Mouse (Mus musculus): ENCODE data around the gene Rtn4r. TPM values are rescaled to one million over a fixed set of nuclear protein-coding genes. Genes with fewer than 3 reads are reported as not detected.

Gene Rtn4r
- total RNA-seq (2021) = 1 to 10 TPM; 9.1 to 9.9 TPM

GRCm38 (mm10) chr16:18127241-18127861 is at the start of gene Rtn4r:
Rtn4r (plus strand) TSS chr16:18127642.
- intact Hi-C loops (cut with DNase I) = no loop called here
- DNase-seq (ENCODE audit: low spot score) = no peak

GRCm38 (mm10) chr16:18078314-18079015 is 49.0 kb upstream of the Rtn4r start:
- intact Hi-C loops (cut with DNase I) = no loop called here
- DNase-seq (ENCODE audit: low spot score) = no peak

DNA sequence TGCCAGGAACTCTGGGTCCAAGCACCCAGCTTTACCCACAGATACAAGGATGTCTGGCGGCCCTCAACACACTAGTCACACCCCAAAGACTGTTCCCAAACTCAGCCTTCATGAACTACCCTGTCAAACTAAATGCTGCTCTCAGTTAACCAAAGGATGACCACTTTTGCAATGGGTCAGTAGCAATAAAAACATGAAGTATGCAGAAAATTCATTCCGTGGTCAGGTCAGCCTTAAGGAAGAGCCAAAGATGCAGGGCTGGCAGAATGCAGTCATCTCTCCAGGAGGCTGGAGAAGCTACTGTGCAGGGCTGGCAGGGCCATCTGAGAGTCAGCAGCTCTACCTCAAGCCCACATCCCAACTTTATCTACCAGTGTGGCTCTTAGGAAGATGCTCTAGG is 48.1 kb upstream of the Rtn4r start:
- intact Hi-C loops (cut with DNase I) = no loop called here
- no peak for DNase-seq (ENCODE audit: low spot score)

DNA sequence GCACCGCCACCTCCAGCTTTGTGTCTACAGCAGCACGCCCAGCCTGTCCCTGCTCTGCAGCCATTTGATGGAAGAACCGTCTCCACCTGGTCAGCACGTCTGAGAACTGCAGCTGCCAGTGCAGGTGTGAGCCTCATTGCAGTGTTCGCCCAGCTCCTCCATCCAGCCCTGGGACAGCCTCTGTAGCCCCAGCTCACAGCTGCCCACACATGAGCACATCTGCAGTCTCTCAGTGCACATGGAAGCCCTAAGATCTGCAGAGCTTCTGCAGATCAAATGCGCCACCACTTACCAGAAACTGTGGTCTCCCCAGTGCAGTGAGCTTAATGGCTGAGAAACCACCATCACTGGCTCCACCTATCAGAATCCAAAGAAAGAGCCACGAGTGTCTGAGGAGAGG is 47.3 kb upstream of the Rtn4r start:
- intact Hi-C loops (cut with DNase I) = no loop called here
- DNase-seq (ENCODE audit: low spot score) = no peak

DNA sequence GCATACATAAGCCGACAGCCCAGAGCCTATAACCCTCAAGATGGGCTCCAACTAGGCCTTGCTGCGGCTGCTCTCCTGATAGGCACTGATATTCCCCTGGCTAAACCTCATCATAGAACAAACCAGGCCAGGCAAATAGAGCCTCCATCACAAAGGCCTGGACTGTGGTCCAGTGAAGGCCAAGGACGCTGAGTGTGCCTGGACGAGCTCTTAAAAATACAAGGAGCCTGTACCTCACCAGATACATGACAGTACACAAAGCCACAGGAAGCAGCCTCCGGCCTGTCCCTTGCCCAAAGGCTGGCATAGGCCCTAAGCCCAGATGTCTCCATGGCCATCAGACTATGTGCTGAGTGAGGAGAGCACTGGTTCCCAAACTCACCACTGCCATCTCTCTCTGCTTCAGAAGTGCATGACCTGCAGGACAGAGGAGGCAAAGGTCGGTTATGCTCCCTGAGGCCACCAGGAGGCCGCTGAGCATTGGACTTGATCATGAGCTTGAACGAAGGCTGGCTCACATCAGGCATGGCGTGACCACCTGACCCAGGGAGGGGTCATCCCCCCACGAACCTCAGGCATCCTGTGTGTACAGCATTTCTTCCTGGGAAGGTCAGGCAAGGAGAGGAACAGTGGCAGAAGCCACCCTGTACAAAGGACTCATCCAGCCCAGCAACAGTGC is 46.2 kb upstream of the Rtn4r start:
- DNase-seq (ENCODE audit: low spot score) = no peak
- intact Hi-C loops (cut with DNase I) = no loop called here

DNA sequence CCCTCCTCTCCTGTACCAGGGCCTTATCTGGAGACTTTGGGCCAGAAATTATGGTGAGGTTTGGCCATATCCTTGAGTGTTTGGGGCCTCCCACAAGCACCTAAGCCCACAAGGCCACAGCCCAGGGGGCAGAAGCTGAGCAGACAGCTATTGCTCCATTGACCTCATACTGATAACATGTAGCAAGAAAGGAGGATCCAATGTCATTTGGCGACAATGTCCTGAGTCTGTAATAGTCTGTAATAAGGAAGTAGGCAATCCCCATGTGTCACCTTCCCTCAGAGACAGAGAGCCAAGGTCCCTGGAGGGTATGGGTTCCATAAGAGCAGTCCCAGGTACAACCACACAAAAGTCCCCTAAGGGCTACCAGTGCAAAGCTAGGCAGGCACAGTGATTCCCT is 45.2 kb upstream of the Rtn4r start:
- intact Hi-C loops (cut with DNase I) = no loop called here
- no peak for DNase-seq (ENCODE audit: low spot score)

DNA sequence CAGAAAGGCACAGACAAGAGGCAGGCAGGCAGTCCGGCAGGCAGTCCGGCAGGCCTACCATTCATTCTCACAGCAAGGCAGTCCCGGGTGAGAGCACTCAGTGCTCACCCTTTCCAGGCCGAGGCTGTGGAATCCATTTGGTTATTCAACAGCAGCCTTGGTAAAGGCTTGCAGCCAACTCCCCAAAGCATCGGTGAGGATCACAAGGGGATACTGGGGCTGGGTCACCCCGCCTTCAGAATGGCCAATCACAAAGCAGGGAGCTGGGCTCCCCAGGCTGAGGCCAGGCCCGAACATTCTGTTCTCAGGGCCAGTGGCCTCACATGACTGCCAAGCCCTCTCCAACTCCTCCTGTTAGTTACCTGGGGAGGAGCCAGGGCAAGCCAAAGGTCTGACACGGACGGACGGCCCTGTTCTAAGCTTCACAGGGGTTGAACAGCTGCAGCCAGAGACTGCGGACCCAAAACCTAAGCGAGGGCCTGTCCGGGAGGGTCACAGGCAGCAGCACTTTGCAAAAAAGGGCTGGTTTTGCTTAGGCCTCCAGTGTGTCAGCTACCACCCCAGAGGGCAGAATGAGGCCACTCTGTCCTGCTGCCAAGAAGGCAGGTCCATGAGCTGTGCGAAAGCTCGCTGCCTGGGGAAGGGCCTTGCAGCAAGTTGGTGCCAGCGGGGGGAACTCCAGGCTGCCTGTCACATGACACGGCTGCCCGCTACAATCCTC is 44.1 kb upstream of the Rtn4r start:
- intact Hi-C loops (cut with DNase I) = no loop called here
- peak; percentile 65 for DNase-seq (ENCODE audit: low spot score)

DNA sequence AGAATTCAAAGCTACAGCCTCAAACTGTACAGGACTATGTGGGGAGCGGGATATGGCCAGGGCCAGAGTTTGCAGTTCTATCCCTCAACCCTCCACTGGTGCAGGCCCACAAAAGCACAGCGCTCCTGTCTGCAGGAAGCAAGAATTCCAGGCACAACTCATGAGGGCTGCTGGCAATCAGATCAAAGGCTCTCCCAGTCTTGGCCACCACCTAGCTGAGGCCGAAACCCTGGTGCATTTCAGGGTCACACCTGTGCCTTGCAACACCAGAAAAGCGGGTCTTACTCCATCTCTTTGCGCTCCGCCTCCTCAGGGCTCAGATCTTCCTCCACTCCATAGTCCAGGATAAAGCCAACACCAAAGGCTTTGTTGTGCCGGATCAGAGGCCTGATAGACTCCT is 43.2 kb upstream of the Rtn4r start:
- no peak for DNase-seq (ENCODE audit: low spot score)
- intact Hi-C loops (cut with DNase I) = no loop called here

GRCm38 (mm10) chr16:18087101-18087500 is 40.3 kb upstream of the Rtn4r start:
- intact Hi-C loops (cut with DNase I) = no loop called here
- no peak for DNase-seq (ENCODE audit: low spot score)

DNA sequence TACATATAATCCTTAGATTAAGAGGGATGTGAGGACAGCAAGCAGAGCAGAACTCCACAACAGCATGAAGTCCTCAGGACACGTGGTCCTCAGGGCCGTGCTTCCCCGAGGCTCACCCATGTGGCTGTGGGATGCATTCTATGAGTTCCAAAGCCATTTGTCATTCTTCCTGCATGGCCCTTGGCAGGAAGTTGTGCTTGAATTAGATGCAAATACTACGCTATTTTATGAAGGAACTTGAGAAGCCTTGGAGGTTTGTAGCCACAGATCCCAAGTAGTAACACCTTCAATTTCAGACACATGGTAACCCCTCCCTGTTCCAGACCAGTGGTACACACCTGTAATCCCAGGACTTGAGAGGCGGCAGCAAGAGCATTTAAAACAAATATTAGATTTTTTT is 31.1 kb upstream of the Rtn4r start:
- DNase-seq (ENCODE audit: low spot score) = no peak

DNA sequence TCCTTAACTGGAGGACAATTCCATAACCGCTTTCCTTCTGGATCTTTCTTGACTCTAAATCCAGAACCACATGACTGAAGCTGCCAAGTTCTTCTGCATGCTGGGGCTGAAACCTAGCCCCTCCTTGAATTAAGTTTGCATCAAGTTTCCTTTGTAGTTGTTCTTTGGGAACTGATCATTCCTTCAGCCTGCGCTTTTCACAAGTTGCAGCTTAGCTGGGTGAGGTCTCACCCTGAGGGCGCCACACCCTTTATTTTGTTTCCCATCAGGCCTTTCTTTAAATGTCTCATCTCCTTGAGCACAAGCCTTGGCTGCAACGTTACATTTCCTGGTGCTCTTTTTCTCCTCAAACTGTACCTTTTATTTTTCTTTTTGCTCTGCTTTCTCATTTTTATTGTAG is 24.6 kb upstream of the Rtn4r start:
- intact Hi-C loops (cut with DNase I) = no loop called here
- no peak for DNase-seq (ENCODE audit: low spot score)

More for the DNA sequence above, 31.1 kb upstream of the Rtn4r start:
- intact Hi-C loops (cut with DNase I) = no loop called here

DNA sequence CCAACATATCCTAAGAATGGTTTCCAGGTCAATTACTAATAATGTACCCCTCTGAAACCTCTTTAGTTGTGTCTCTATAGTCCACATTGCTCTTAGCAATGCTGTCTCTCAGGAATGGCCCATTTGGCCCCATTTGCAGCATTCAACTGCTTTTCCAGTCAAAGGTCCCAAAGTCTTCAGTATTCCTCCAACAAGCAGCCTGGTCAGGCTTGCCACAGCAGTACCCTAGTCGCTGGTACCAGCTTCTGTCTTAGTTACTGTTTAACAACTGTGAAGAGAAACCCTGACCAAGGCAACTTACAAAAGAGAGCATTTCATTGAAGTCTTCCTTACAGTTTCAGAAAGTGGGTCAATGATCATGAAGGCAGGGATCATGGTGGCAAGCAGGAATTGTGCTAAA is 24.1 kb upstream of the Rtn4r start:
- intact Hi-C loops (cut with DNase I) = no loop called here
- no peak for DNase-seq (ENCODE audit: low spot score)

DNA sequence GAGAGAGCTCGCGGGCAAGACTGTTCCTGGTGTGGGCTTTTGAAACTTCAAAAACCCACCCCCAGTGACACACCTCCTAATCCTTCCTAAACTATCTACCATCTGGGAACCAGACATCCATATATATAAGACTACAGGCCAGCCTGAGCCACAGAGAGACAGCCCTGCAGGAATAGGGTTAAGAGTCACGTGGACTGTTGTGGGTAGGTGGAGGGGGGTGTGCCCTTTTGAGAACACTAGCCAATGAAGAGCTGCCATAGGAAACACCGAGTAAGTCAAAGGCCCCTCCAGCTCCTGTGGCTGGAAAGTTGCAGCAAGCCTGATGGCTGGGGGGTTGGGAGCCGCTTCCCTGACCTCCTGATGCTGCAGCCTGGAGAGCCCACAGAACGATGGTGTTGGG is 23.6 kb upstream of the Rtn4r start:
- intact Hi-C loops (cut with DNase I) = no loop called here

GRCm38 (mm10) chr16:18108221-18108966 is 19.0 kb upstream of the Rtn4r start:
- intact Hi-C loops (cut with DNase I) = loop anchor here (1.0 kb wide), 2 partner anchors 65 to 103 kb away; no protein-coding TSS in a partner anchor
- DNase-seq (ENCODE audit: low spot score) = no peak

More for the DNA sequence above, 23.6 kb upstream of the Rtn4r start:
- DNase-seq (ENCODE audit: low spot score) = no peak

- intact Hi-C loops (cut with DNase I) = no loop called here
- DNase-seq (ENCODE audit: low spot score) = no peak
These were observed 16.4 kb upstream of the Rtn4r start for GRCm38 (mm10) chr16:18111042-18111441.

DNA sequence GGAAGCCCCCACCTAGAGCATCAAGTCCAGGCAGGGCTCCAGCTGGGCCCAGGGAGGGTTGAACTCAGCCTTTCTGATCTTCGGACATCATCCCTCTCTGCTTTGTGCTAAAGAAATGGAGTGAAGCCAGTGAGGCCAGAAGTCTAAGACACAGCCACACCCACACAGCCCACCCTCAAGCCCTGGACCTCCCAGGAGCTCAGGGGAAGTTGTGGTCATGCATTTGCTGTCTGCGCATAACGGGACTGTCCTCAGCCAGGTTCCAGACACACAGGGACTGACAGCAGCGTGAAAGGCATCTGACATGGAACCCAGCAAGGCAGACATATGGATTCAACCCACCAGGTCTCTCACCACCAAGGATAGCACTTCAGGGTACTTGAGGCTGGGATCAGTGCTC is 11.0 kb upstream of the Rtn4r start:
- no peak for DNase-seq (ENCODE audit: low spot score)
- intact Hi-C loops (cut with DNase I) = no loop called here

- intact Hi-C loops (cut with DNase I) = no loop called here
- no peak for DNase-seq (ENCODE audit: low spot score)
These were observed 9.2 kb upstream of the Rtn4r start for GRCm38 (mm10) chr16:18118285-18118684.

DNA sequence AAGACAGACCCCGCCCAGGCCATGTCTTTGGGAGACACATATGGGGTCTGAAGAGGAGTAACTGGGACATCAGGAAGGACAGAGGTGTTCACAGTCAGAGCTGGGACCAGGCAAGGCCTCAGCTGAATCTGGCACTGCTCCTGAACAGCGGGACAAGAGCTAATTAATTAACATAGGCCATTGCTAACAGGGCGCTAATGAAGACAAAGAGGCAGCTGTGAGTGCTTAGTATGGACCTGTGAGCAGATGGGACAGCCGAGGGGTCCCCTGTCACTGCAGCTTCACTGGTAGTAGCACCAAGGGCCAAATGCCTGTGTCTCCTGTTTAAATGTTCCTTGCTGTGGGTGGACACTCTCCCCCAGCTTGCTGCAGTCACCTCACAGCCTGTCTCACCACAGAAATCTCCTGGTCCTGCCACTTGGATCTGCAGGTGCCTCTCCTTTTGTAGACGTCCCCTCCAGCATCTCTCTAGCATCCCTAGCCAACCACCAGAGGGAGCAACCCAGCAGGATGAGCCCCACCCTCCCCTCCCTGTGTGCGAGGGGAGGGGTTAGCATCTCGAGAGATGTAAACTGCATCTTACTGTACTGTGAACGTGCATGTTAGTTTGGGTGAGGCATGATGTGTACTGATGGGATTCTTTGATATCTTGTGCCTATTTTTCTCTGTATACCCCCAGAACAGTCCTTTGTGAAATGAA is 8.3 kb upstream of the Rtn4r start:
- no peak for DNase-seq (ENCODE audit: low spot score)
- intact Hi-C loops (cut with DNase I) = no loop called here

GRCm38 (mm10) chr16:18122740-18123139 is 4.7 kb upstream of the Rtn4r start:
- DNase-seq (ENCODE audit: low spot score) = no peak
- intact Hi-C loops (cut with DNase I) = loop anchor here (5.0 kb wide), 1 partner anchor 90 kb away; no protein-coding TSS in a partner anchor

Data from heart, postnatal 25 days (tissue).